Mouse (Mus musculus) C2C12 (cell line): ENCODE data around the gene Vmn1r139.
"Not testable (repeated sequence)": the region's sequence is repeated elsewhere in the genome, so short reads cannot be mapped to it uniquely, and the experiment has no call there.

ENCODE experiments used
- CEBPB ChIP-seq: IDR thresholded peaks from one replicate; pipeline ENCODE4 v1.6.1; 2011; ENCODE audit warnings: low read depth, mild to moderate bottlenecking, control low read depth, moderate library complexity
- CTCF ChIP-seq: IDR thresholded peaks from one replicate; pipeline ENCODE4 v1.5.1; 2011; ENCODE audit not compliant: control insufficient read depth, insufficient read depth, insufficient read length
- MAX ChIP-seq: IDR thresholded peaks from one replicate; pipeline ENCODE4 v1.6.1; 2011; ENCODE audit warnings: mild to moderate bottlenecking, control low read depth
- MYOD1 ChIP-seq: IDR thresholded peaks from one replicate; pipeline ENCODE4 v1.6.1; 2011; ENCODE audit warnings: low read depth; ENCODE audit not compliant: control insufficient read depth, insufficient read length
- MYOG ChIP-seq: IDR thresholded peaks from one replicate; pipeline ENCODE4 v1.6.1; 2011; ENCODE audit not compliant: control insufficient read depth, insufficient read length; ENCODE audit errors: extremely low read depth
- USF1 ChIP-seq: IDR thresholded peaks from one replicate; pipeline ENCODE4 v1.6.1; 2011; ENCODE audit warnings: low read depth, mild to moderate bottlenecking, control low read depth, moderate library complexity

DNA sequence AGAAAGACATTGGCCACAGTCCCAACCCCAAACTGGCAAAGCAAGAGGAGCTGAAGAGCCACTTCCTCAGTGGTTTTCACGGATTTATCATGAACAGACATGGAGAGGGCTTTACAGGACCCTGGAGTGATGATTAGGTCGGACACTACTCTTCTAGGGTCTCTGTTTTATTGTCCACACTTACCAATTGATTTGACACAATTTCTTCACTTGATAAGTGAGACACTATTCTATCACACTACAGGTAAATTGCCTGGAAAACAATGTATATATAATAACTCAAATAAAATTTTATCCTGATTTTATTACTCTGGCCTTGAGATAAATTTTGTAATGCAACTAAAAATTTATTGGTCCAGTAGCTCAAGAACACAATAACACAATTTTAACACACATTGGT lies 40.1 kb upstream of the Vmn1r139 start, which contains the start of gene Vmn1r138:
- TF ChIP-seq CTCF, MAX, CEBPB, MYOG, USF1, MYOD1: not testable (repeated sequence)
